ENCODE assay signal across 18 mouse cellular contexts in genomic region chr16:28374790-28375189, GRCm38 (mm10).
A peak's percentile ranks its signal among the peaks of the same experiment; 100 is the strongest.
DNase-seq lines count a peak whose midpoint lies in the region; ATAC-seq lines count a peak whose summit lies in the region.
"Had no signal": no experiment of that assay in that cellular context is flagged by ENCODE, and none has a peak within 500 bp of the region (broad histone marks: within the 10 kb centered on the region; RNA-seq: fewer than 3 reads in every experiment).

No protein-coding gene starts in this region.

- H3K9me3 ChIP-seq in forebrain, embryonic 16.5 days (ENCODE audit: control insufficient read depth, low read length), result no peaks in the 10 kb centered on the region
- no peaks in the 10 kb centered on the region for H3K9me3 ChIP-seq in forebrain, embryonic 14.5 days (replicated peaks; ENCODE audit: control insufficient read depth, low read length)
- H3K9me3 ChIP-seq: embryonic facial prominence, embryonic 13.5 days; embryonic facial prominence, embryonic 15.5 days; forebrain, embryonic 12.5 days had no signal

- H3K4me1 ChIP-seq in forebrain, embryonic 16.5 days (replicated peaks; ENCODE audit: control insufficient read depth, insufficient read depth, low read length), result no peaks in the 10 kb centered on the region
- no peaks in the 10 kb centered on the region for H3K4me1 ChIP-seq in forebrain, embryonic 14.5 days (ENCODE audit: control insufficient read depth, insufficient read depth, low read length)
- H3K4me1 ChIP-seq: embryonic facial prominence, embryonic 13.5 days; embryonic facial prominence, embryonic 15.5 days; forebrain, embryonic 12.5 days had no signal

- no peak overlapping the region for H3K4me3 ChIP-seq in forebrain, embryonic 16.5 days (replicated peaks; ENCODE audit: low read length)
- H3K4me3 ChIP-seq in forebrain, embryonic 14.5 days (ENCODE audit: low read depth, low read length), result no peak overlapping the region
- H3K4me3 ChIP-seq: embryonic facial prominence, embryonic 13.5 days; embryonic facial prominence, embryonic 15.5 days; erythroblast, embryonic 14.5 days; forebrain, embryonic 12.5 days; gastrocnemius, adult 2 months had no signal

- H3K27ac ChIP-seq in forebrain, embryonic 16.5 days (ENCODE audit: low read length), result no peak overlapping the region
- no peak overlapping the region for H3K27ac ChIP-seq in forebrain, embryonic 14.5 days (ENCODE audit: low read depth, low read length)
- H3K27ac ChIP-seq: embryonic facial prominence, embryonic 13.5 days; embryonic facial prominence, embryonic 15.5 days; forebrain, embryonic 12.5 days; gastrocnemius, adult 2 months had no signal

- H3K27me3 ChIP-seq in forebrain, embryonic 16.5 days (replicated peaks; ENCODE audit: control insufficient read depth, insufficient read depth, low read length), result no peaks in the 10 kb centered on the region
- H3K27me3 ChIP-seq in forebrain, embryonic 14.5 days (replicated peaks; ENCODE audit: control insufficient read depth, insufficient read depth, low read length), result no peaks in the 10 kb centered on the region
- H3K27me3 ChIP-seq: embryonic facial prominence, embryonic 13.5 days; embryonic facial prominence, embryonic 15.5 days; forebrain, embryonic 12.5 days had no signal

- no peak for DNase-seq in forebrain, embryonic 14.5 days (ENCODE audit: low spot score)
- no peak for DNase-seq in frontal cortex, adult 2 months (ENCODE audit: extremely low spot score in 1 of 2, low spot score in 1 of 2)
- DNase-seq in embryo, embryonic 11 days, result no peak
- DNase-seq: adrenal gland, adult 2 months; adrenal gland, postnatal 10 days; adrenal gland, postnatal 25 days; cerebellum, adult 11-12 months; cerebellum, adult 2 months; cerebellum, adult 9-10 months; cerebellum, postnatal 10 days; cerebellum, postnatal 25 days; gastrocnemius, adult 2 months had no signal

- peak; percentile 62; the same call in 1 of the 2 replicates for ATAC-seq in forebrain, embryonic 16.5 days
- ATAC-seq in forebrain, embryonic 14.5 days, result no peak
- ATAC-seq in frontal cortex, adult (ENCODE audit: low TSS enrichment), result peak; percentile 74

- no peak overlapping the region for H3K9ac ChIP-seq in forebrain, embryonic 16.5 days (replicated peaks; ENCODE audit: low read depth, low read length)
- H3K9ac ChIP-seq in forebrain, embryonic 14.5 days (ENCODE audit: low read length), result no peak overlapping the region
- H3K9ac ChIP-seq: embryonic facial prominence, embryonic 13.5 days; embryonic facial prominence, embryonic 15.5 days; forebrain, embryonic 12.5 days had no signal

- whole genome bisulfite sequencing in forebrain, embryonic 16.5 days, result 79% methylated on average over 2 of the region's 2 CpGs
- 83% methylated on average over 2 of the region's 2 CpGs for WGBS in forebrain, embryonic 14.5 days

- H3K36me3 ChIP-seq in forebrain, embryonic 16.5 days (ENCODE audit: control insufficient read depth, insufficient read depth), result no peaks in the 10 kb centered on the region
- H3K36me3 ChIP-seq in forebrain, embryonic 14.5 days (ENCODE audit: control insufficient read depth, insufficient read depth, low read length), result no peaks in the 10 kb centered on the region
- H3K36me3 ChIP-seq: embryonic facial prominence, embryonic 13.5 days; embryonic facial prominence, embryonic 15.5 days; forebrain, embryonic 12.5 days had no signal

- no peak overlapping the region for H3K4me2 ChIP-seq in forebrain, embryonic 16.5 days (ENCODE audit: low read length)
- no peak overlapping the region for H3K4me2 ChIP-seq in forebrain, embryonic 14.5 days (ENCODE audit: low read length)
- H3K4me2 ChIP-seq: embryonic facial prominence, embryonic 13.5 days; embryonic facial prominence, embryonic 15.5 days; forebrain, embryonic 12.5 days had no signal
